Mouse (Mus musculus) adrenal gland, adult 2 months (tissue): ENCODE results near the gene B4galt2. TPM values are rescaled to one million over a fixed set of nuclear protein-coding genes. Genes with fewer than 3 reads are reported as not detected.

Experiments
- DNase-seq: peaks from one replicate; pipeline ENCODE4 v3.0.0; 2021
- long read RNA-seq: library from polyadenylated mRNA; stranded (forward); transcript quantifications from one replicate; pipeline ENCODE4 v2.0.0, GENCODE M21; 2021
- polyA plus RNA-seq: library from polyadenylated mRNA; depleted of rRNA; stranded (reverse); fragments of >200 nt; gene quantifications from 2 replicates; pipeline ENCODE4 v1.2.3, GENCODE M21; 2012; rRNA removed
- total RNA-seq, 2 experiments: library from RNA; stranded (reverse); gene quantifications; 2 replicates each; pipeline ENCODE4 v1.2.3; 2021

The B4galt2 gene
- total RNA-seq = 10 to 100 TPM in 1 of 2 experiments, 1 to 10 TPM in 1; 8.7 to 12.1 TPM
- 63.8 and 65.8 TPM in 2 replicates for polyA plus RNA-seq
- long read RNA-seq, transcript B4galt2-201 (8 exons, 2,312 nt) = major isoform, 10 of 20 reads
- long read RNA-seq, partial matches to known transcripts = 7 of 20 reads
- long read RNA-seq, other reads (novel, unspliced or antisense) = 3 of 20 reads

DNA sequence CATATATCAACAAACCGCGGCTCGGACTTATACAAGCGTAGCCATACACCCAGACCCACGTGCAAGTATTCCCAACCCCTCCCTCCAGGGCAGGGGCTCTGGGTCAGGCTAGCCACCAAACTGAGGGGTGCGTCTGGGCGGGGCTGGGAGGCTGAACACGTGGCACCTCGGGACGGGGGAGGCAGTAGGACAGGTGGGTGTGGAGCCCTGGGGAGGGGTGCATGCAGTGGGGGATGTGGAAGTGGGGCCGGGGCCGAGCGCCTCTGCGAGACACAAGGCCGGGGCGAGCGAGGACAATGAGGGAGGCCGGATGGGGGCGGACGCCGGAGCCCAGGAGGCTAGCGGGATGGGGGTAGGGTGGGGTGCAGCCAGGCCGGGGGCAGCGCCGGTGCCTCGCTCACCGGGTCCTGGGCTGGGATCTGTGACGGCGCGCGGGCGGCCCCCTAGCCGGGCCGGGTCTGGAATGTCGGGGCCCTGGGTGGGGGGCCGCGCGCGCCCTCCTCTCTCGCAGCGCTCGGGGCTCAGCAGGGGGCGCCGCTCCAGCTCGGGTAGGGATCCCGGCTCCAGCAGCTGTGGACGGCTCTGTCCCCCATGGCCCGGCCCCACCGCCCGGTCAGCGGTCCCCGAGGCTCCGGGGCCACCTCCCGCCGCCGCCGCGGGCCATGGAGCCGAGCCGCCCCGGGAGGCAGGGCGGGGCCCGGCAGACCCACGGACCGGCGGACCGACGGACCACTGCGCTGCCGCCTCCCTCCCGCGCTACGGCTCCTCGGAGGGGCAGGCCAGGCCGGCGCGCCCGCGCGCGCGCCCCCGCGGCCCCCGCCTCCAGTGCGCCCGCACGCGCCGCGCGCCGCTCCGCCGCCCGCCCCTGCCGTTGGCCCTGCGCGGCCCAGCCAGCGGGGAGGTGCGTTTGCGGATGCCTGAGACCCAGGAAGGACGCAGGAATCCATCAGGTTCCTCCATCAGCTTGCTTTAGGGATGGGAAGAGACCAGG lies at the start of gene B4galt2:
Gene B4galt2, minus strand, starts transcription at position 787 of the 991 bp plus-strand sequence.
- DNase-seq = peak; percentile 79

DNA sequence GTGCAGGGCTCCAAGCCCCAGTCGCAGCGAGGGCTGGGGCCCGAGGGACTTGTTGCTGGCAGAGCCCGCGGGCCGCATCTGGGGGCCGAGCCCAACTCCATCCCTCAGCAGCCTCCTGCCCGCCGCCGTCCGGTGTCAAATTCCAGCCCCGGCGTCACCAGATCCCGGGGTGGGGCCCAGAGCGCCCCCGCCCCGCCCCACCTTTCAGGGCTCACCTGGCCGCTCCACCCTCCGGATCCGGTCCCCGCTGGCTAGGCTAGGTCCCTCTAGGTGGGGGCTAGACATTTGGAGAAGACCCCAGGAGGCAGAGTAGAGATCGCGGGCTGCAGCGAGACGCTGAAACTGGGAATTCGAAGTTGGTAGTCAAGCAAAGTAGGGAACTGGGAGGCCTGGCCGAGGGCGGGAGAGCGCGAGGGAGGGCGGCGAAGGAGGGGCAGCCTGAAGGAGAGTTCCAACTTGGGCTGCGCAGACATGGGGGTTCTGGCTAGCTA lies 46.1 kb upstream of the B4galt2 start, which contains the start of gene Artn:
Gene Artn, minus strand, starts transcription at position 373 of the 491 bp plus-strand sequence.
- DNase-seq = peak; percentile 20

GRCm38 (mm10) chr4:117928699-117929241 lies 45.5 kb upstream of the B4galt2 start:
- peak; percentile 71 for DNase-seq

GRCm38 (mm10) chr4:117928234-117928633 lies 44.9 kb upstream of the B4galt2 start:
- no peak for DNase-seq

DNA sequence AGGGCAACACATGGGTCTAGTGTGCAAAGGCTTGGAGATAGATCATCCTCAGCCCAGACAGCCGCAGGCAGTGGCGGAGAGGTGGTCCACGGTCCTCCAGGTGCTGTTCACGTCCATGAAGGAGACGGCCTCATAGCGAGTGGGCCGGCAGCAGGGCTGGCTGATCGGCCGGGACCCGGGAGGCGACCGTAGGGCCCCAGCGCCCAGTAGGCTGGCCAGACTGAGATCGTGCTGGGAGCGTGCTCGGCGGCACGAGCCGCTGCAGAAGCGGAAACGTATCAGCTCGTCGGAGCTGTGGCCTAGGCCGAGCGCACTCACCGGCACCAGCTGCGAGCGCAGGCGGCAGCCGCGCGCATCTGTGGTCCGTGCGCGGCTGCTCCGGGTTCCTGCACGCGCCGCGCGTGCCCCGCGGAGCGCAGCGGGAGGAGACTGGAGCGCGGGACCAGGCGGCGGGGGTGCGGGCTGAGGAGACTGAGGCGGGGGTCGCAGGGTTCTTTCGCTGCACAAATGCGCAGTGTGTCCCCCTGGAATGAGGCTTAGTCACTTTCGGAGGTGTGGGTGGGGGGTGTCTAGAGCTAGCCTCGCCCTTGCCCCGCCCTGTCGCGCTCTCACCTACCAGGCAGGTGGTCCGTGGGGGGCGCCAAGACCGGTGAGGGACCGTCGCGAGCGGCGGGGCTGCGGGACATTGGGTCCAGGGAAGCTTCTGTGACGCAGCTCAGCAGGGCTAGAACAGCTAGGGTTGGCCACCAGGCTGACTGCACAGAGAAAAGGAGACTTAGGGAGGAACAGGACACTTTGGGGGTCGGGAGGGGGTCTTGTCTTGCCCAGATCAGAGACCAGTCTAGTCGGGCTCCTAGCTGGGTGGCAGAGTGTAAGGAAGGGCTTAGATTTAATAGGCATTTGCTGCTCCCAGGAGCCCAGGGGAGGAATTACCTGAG lies 43.5 kb upstream of the B4galt2 start:
- DNase-seq = peak; percentile 47

DNA sequence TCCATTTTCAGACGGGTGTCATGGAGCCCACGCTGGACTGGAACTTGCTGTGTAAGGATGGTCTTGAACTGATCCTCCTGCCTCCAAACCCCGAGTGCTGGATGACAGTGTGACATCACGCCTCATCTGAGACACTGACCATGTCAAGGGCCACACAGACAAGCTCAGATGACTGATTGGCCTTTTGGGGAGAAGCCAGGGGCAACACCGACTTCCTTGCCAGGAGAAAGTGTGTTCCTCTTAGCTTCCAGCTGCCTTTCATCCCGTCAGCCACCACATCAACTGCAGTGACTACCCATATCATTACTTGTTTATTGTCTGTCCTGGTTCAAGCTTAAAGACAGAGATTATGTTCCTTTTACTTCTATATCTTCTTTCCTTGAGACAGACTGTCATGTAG lies 41.6 kb upstream of the B4galt2 start:
- DNase-seq = no peak

- no peak for DNase-seq
Measured at GRCm38 (mm10) chr4:117923450-117923849, 40.2 kb upstream of the B4galt2 start.

- no peak for DNase-seq
Measured at GRCm38 (mm10) chr4:117921358-117921757, 38.1 kb upstream of the B4galt2 start.

DNA sequence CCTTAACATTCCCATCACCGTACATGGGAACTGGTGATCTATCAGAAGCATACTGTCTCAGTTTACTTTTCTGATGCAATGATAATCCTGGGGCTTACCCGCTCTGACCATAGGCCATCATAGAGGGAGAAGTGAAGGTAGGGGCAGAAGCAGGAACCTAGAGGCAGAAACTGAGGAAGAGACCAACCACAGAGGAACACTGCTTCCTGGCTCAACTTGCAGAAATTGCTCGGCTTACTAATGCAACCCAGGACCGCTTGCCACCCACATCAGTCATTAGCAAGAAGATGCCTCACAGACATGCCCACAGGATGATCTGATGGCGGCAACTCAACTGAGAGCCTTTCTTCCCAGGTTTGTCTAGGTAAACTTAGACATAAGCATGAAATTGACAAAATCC lies 35.5 kb upstream of the B4galt2 start:
- no peak for DNase-seq

GRCm38 (mm10) chr4:117918261-117918660 lies 35.0 kb upstream of the B4galt2 start:
- no peak for DNase-seq

- no peak for DNase-seq
Measured at GRCm38 (mm10) chr4:117917847-117918246, 34.6 kb upstream of the B4galt2 start.

- no peak for DNase-seq
Measured at GRCm38 (mm10) chr4:117917402-117917801, 34.1 kb upstream of the B4galt2 start.

DNA sequence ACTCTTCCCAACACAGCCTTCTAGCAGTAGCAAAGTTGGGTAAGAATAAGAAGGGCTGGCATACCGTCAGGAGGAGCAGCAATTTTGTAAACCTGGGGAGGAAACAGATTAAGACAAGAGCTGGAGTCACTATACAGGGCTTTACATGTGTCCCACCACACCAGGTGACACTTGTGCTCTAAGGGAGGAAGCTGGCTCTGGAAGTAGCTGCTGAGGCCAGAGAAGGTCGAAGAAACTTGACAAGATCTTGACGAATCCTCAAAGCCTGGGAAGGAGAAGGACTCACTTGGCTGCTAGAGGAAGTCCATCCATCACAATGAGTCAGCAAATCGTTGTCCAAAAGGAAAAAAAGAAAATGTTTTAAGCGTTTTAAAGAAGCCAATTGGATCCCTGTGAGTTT lies 33.1 kb upstream of the B4galt2 start:
- DNase-seq = no peak

DNA sequence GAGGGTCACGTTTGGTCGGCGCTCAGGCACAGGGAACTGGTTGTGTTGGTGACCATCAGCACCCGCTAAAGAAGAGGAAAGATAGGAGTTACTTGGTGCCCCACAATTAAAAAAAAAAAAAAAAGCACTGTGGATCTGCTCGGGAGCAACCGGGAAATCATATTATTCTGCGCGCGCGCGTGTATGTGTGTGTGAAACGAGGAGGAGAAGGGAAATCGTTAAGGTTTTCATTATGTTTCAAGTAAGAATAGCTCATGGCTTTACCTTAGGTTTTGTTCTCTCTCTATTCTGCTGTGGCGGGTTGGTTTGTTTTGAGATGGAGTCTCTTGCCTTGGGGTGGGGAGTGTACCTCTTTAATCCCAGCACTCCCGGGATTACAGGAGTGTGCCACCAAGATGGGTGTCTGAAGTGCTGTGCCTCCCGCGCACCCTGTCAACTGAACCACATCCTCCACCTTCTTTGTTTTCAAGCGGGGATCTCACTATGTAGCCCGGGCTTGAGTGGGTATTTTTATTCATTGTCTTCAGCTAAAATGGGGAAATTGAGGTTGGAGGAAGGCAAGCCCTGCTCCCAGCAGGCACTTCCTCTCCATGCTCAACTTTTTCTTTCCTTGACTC lies 32.3 kb upstream of the B4galt2 start:
- no peak for DNase-seq

- peak; percentile 97 for DNase-seq
Measured at GRCm38 (mm10) chr4:117914591-117915442, 31.5 kb upstream of the B4galt2 start, which contains the start of gene Ipo13. Ipo13 (minus strand) TSS chr4:117914999.

DNA sequence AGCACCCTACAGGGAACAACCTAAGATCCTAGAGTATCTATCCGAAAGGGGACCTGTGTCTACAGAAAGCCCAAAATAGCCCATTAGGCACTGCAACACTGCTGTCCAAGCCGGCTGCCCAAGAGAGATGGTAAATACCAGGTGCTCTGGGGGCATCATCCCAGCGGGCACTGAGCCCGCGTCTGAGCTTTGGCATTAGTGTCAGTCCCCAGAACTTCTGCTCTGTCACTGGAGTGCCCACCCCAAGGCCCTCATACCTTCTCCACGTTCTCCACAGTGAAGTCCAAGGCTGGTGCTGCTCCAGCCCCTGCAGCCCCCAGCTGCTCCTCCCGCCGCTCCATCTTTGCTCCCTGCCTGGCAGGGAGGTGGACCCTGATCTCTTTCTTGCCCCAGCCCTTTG lies 30.7 kb upstream of the B4galt2 start:
- no peak for DNase-seq

GRCm38 (mm10) chr4:117913421-117913820 lies 30.1 kb upstream of the B4galt2 start:
- no peak for DNase-seq

GRCm38 (mm10) chr4:117912685-117913273 lies 29.5 kb upstream of the B4galt2 start:
- no peak for DNase-seq

DNA sequence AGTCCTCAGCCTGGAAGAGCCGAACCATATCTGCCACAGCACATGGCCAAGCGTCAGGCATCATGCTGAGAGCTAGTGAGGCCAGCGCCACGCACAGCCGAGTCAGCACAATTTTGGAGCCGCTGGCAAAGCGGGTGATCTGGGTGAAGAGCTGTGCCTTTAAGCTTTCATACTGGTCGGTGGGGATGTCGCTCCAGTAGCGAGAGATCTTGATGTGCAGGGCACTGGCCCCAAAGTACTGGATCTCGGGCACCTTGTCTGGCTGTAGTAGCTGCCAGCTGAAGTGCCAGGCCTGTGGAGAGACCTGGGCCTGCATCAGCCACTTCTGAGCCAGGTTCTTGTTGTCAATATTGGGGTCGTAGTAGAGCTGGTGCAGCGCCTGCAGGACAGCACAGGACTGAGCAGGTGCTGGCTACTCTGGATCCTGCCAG lies 28.9 kb upstream of the B4galt2 start:
- no peak for DNase-seq
